Mouse (Mus musculus) forebrain, embryonic 15.5 days (tissue): ENCODE measurements around the gene Prmt1. TPM values are rescaled to one million over a fixed set of nuclear protein-coding genes. Genes with fewer than 3 reads are reported as not detected.

Experiments
- microRNA-seq: library from miRNA; unstranded; fragments of <30 nt; microRNA quantifications from one replicate; pipeline ENCODE4, GENCODE M21; 2016
- polyA plus RNA-seq: library from polyadenylated mRNA; unstranded; fragments of >200 nt; fragmentation: Nextera tagmentation; extraction: Ambion mirVana; gene quantifications from 2 replicates; pipeline ENCODE4 v1.2.1, GENCODE M21; 2015

Prmt1 gene
- polyA plus RNA-seq, 1 experiment from 2014 or later, result 703 TPM

Small RNAs within 50 kb of the gene (microRNA-seq; reads per million reads assigned to microRNA genes)
- 2.0 reads per million for gene Mir7054

Other genes starting within 250 kb of the Prmt1 start
- 36.2 and 37.2 TPM in 2 replicates for gene Vrk3, start 238.2 kb downstream of the Prmt1 start, polyA plus RNA-seq
- gene Zfp473, start 235.5 kb downstream of the Prmt1 start, polyA plus RNA-seq, result 1.1 and 1.2 TPM in 2 replicates
- gene Nup62, start 170.5 kb downstream of the Prmt1 start, polyA plus RNA-seq, result 52.3 and 56.0 TPM in 2 replicates
- gene Il4i1, start 170.2 kb downstream of the Prmt1 start, polyA plus RNA-seq, result 1.8 and 2.3 TPM in 2 replicates
- gene Atf5, start 169.9 kb downstream of the Prmt1 start, polyA plus RNA-seq, result 4.6 and 5.0 TPM in 2 replicates
- gene Akt1s1, start 137.6 kb downstream of the Prmt1 start, polyA plus RNA-seq, result 118 and 120 TPM in 2 replicates
- gene Tbc1d17, start 137.5 kb downstream of the Prmt1 start, polyA plus RNA-seq, result 119 and 120 TPM in 2 replicates
- gene Pnkp, start 129.4 kb downstream of the Prmt1 start, polyA plus RNA-seq, result 32.1 and 35.3 TPM in 2 replicates
- gene Ptov1, start 116.8 kb downstream of the Prmt1 start, polyA plus RNA-seq, result 583 and 618 TPM in 2 replicates
- gene Med25, start 93.9 kb downstream of the Prmt1 start, polyA plus RNA-seq, result 164 and 166 TPM in 2 replicates
- 20.6 and 22.1 TPM in 2 replicates for gene Fuz, start 90.5 kb downstream of the Prmt1 start, polyA plus RNA-seq
- 105 and 107 TPM in 2 replicates for gene Ap2a1, start 57.1 kb downstream of the Prmt1 start, polyA plus RNA-seq
- not detected in 2 replicates for gene Tsks, start 43.4 kb downstream of the Prmt1 start, polyA plus RNA-seq
- gene Cpt1c, start 11.7 kb downstream of the Prmt1 start, polyA plus RNA-seq, result 48.2 and 51.6 TPM in 2 replicates
- 62.6 and 66.6 TPM in 2 replicates for gene Irf3, start 11.1 kb upstream of the Prmt1 start, polyA plus RNA-seq
- 19.2 and 21.8 TPM in 2 replicates for gene Bcl2l12, start 12.1 kb upstream of the Prmt1 start, polyA plus RNA-seq
- 42.8 and 47.1 TPM in 2 replicates for gene Scaf1, start 29.8 kb upstream of the Prmt1 start, polyA plus RNA-seq
- gene Rras, start 31.4 kb upstream of the Prmt1 start, polyA plus RNA-seq, result 10.4 and 11.5 TPM in 2 replicates
- gene Prr12, start 66.3 kb upstream of the Prmt1 start, polyA plus RNA-seq, result 16.0 and 16.1 TPM in 2 replicates
- 62.4 and 63.9 TPM in 2 replicates for gene Nosip, start 75.9 kb upstream of the Prmt1 start, polyA plus RNA-seq
- 12.6 and 15.3 TPM in 2 replicates for gene Prrg2, start 76.1 kb upstream of the Prmt1 start, polyA plus RNA-seq
- gene Rcn3, start 105.7 kb upstream of the Prmt1 start, polyA plus RNA-seq, result 49.6 and 54.4 TPM in 2 replicates
- 16.6 and 17.8 TPM in 2 replicates for gene Fcgrt, start 117.3 kb upstream of the Prmt1 start, polyA plus RNA-seq
- 982 and 1,055 TPM in 2 replicates for gene Rps11, start 137.9 kb upstream of the Prmt1 start, polyA plus RNA-seq
- 890 and 969 TPM in 2 replicates for gene Rpl13a, start 142.2 kb upstream of the Prmt1 start, polyA plus RNA-seq
- gene Gm45713, start 149.7 kb upstream of the Prmt1 start, polyA plus RNA-seq, result 0.15 TPM in 1 of 2 replicates, not detected in the other
- gene Flt3l, start 149.9 kb upstream of the Prmt1 start, polyA plus RNA-seq, result 1.6 and 2.1 TPM in 2 replicates
- 96.0 and 96.9 TPM in 2 replicates for gene Pih1d1, start 167.7 kb upstream of the Prmt1 start, polyA plus RNA-seq
- 25.6 and 30.8 TPM in 2 replicates for gene Aldh16a1, start 168.0 kb upstream of the Prmt1 start, polyA plus RNA-seq
- 20.1 and 24.0 TPM in 2 replicates for gene Slc17a7, start 177.4 kb upstream of the Prmt1 start, polyA plus RNA-seq
- gene Gfy, start 193.0 kb upstream of the Prmt1 start, polyA plus RNA-seq, result not detected in 2 replicates
- gene Pth2, start 194.4 kb upstream of the Prmt1 start, polyA plus RNA-seq, result not detected in 2 replicates
- 0.74 and 0.75 TPM in 2 replicates for gene Ccdc155, start 218.3 kb upstream of the Prmt1 start, polyA plus RNA-seq
- gene Dkkl1, start 225.6 kb upstream of the Prmt1 start, polyA plus RNA-seq, result 1.4 and 2.0 TPM in 2 replicates
- 92.8 and 106 TPM in 2 replicates for gene Tead2, start 229.2 kb upstream of the Prmt1 start, polyA plus RNA-seq